Mouse (Mus musculus) testis, adult 2 months (tissue): ENCODE measurements at regions not wholly inside any gene's neighbourhood (a gene's known extent, or its start where the extent isn't known, plus 50 kb on each side); places are given as distances from the start of the nearest gene placed in this dataset.

Source experiments
- H3K27ac ChIP-seq: fragments of 200-500 bp; 2 replicates; pipeline ENCODE4 v1.5.1; 2012; ENCODE audit warnings: low read depth, low read length; ENCODE audit not compliant: control insufficient read depth, insufficient read depth
- H3K27me3 ChIP-seq: fragments of 200-500 bp; 2 replicates; pipeline ENCODE4 v1.6.1; 2012; ENCODE audit warnings: mild to moderate bottlenecking, low read length, moderate library complexity; ENCODE audit not compliant: control insufficient read depth, insufficient read depth
- H3K36me3 ChIP-seq: fragments of 200-500 bp; 2 replicates; pipeline ENCODE4 v1.6.1; 2012; ENCODE audit warnings: mild to moderate bottlenecking, low read length; ENCODE audit not compliant: control insufficient read depth, insufficient read depth
- H3K4me1 ChIP-seq: fragments of 200-500 bp; 2 replicates; pipeline ENCODE4 v1.6.1; 2012; ENCODE audit warnings: low read length; ENCODE audit not compliant: control insufficient read depth, insufficient read depth
- H3K4me3 ChIP-seq: fragments of 200-500 bp; 2 replicates; pipeline ENCODE4 v1.5.1; 2012; ENCODE audit warnings: low read depth, mild to moderate bottlenecking, low read length, moderate library complexity, mixed read lengths; ENCODE audit not compliant: control insufficient read depth
- CTCF ChIP-seq: fragments of 200-500 bp; IDR thresholded peaks from 2 replicates; pipeline ENCODE4 v1.5.1; 2012; ENCODE audit warnings: low read depth, mild to moderate bottlenecking, inconsistent platforms, low read length, moderate library complexity; ENCODE audit not compliant: control insufficient read depth, insufficient read depth, insufficient replicate concordance
- POLR2A ChIP-seq: fragments of 200-500 bp; IDR thresholded peaks from 2 replicates; pipeline ENCODE4 v1.6.1; 2012; ENCODE audit warnings: low read depth, mild to moderate bottlenecking, inconsistent platforms, low read length, moderate library complexity; ENCODE audit not compliant: control insufficient read depth

- Histone ChIP-seq H3K36me3 (no peaks in the 10 kb centered on the region), H3K27ac (no peak overlapping the region), H3K27me3 (no peaks in the 10 kb centered on the region), H3K4me1 (peaks cover 3% of the 10 kb centered on the region), H3K4me3 (no peak overlapping the region)
- TF ChIP-seq POLR2A (no peak), CTCF (no peak)
Measured at GRCm38 (mm10) chr11:113096209-113096608, 314.2 kb downstream of the Sox9 start.

- Histone ChIP-seq H3K27me3 (no peaks in the 10 kb centered on the region), H3K4me3 (no peak overlapping the region), H3K36me3 (no peaks in the 10 kb centered on the region), H3K27ac (no peak overlapping the region), H3K4me1 (no peaks in the 10 kb centered on the region)
- no peak for TF ChIP-seq CTCF
Measured at GRCm38 (mm10) chr11:113098360-113098759, 316.3 kb downstream of the Sox9 start.

GRCm38 (mm10) chr11:113100800-113101199 is 318.8 kb downstream of the Sox9 start:
- Histone ChIP-seq H3K27ac (no peak overlapping the region), H3K4me1 (no peaks in the 10 kb centered on the region), H3K27me3 (no peaks in the 10 kb centered on the region), H3K4me3 (no peak overlapping the region), H3K36me3 (no peaks in the 10 kb centered on the region)
- TF ChIP-seq CTCF, result no peak
- TF ChIP-seq POLR2A, result no peak

GRCm38 (mm10) chr11:113101534-113101933 is 319.5 kb downstream of the Sox9 start:
- no peaks in the 10 kb centered on the region for H3K4me1 ChIP-seq
- H3K36me3 ChIP-seq, result no peaks in the 10 kb centered on the region
- H3K27ac ChIP-seq, result no peak overlapping the region
- TF ChIP-seq POLR2A (no peak), CTCF (no peak)
- no peak overlapping the region for H3K4me3 ChIP-seq
- no peaks in the 10 kb centered on the region for H3K27me3 ChIP-seq

GRCm38 (mm10) chr11:113103161-113103845 is 321.3 kb downstream of the Sox9 start:
- Histone ChIP-seq H3K27me3 (no peaks in the 10 kb centered on the region), H3K4me3 (no peak overlapping the region), H3K4me1 (no peaks in the 10 kb centered on the region), H3K27ac (no peak overlapping the region), H3K36me3 (no peaks in the 10 kb centered on the region)
- TF ChIP-seq POLR2A (no peak), CTCF (no peak)

GRCm38 (mm10) chr11:113105371-113105770 is 323.3 kb downstream of the Sox9 start:
- Histone ChIP-seq H3K36me3 (no peaks in the 10 kb centered on the region), H3K27me3 (no peaks in the 10 kb centered on the region), H3K4me1 (no peaks in the 10 kb centered on the region), H3K4me3 (no peak overlapping the region), H3K27ac (no peak overlapping the region)
- TF ChIP-seq POLR2A, result no peak
- TF ChIP-seq CTCF, result no peak

GRCm38 (mm10) chr11:113107205-113107844 is 325.3 kb downstream of the Sox9 start:
- Histone ChIP-seq H3K4me1 (no peaks in the 10 kb centered on the region), H3K27ac (no peak overlapping the region), H3K36me3 (no peaks in the 10 kb centered on the region), H3K27me3 (no peaks in the 10 kb centered on the region), H3K4me3 (no peak overlapping the region)
- TF ChIP-seq POLR2A (no peak), CTCF (no peak)
